Mouse (Mus musculus) liver, embryonic 15.5 days (tissue): ENCODE measurements around the gene Siae. TPM values are rescaled to one million over a fixed set of nuclear protein-coding genes. Genes with fewer than 3 reads are reported as not detected.
A peak's percentile ranks its signal among the peaks of the same experiment; 100 is the strongest.

Experiments
- ATAC-seq: fragments of 200-750 bp; cut with Nextera tagmentation; 2 replicates; pipeline ENCODE4 v1.8.0; 2017; ENCODE audit warnings: moderate number of reproducible peaks, mild to moderate bottlenecking, moderate library complexity; ENCODE audit not compliant: insufficient read depth
- H3K27ac ChIP-seq: fragments of 300-500 bp; sonication (generic); replicated peaks from 2 replicates; pipeline ENCODE4 v1.5.1; 2015; ENCODE audit warnings: mild to moderate bottlenecking, inconsistent platforms
- H3K27me3 ChIP-seq: fragments of 300-500 bp; sonication (generic); 2 replicates; pipeline ENCODE4 v1.6.1; 2015; ENCODE audit warnings: mild to moderate bottlenecking, inconsistent platforms
- H3K36me3 ChIP-seq: fragments of 300-500 bp; sonication (generic); replicated peaks from 2 replicates; pipeline ENCODE4 v1.6.1; 2015; ENCODE audit warnings: moderate library complexity, mild to moderate bottlenecking, inconsistent platforms
- H3K4me1 ChIP-seq: fragments of 300-500 bp; sonication (generic); replicated peaks from 2 replicates; pipeline ENCODE4 v1.6.1; 2015; ENCODE audit warnings: inconsistent platforms
- H3K4me2 ChIP-seq: fragments of 300-500 bp; sonication (generic); 2 replicates; pipeline ENCODE4 v1.6.1; 2015; ENCODE audit warnings: moderate library complexity, mild to moderate bottlenecking, inconsistent platforms
- H3K4me3 ChIP-seq: fragments of 300-500 bp; sonication (generic); replicated peaks from 2 replicates; pipeline ENCODE4 v1.5.1; 2015; ENCODE audit warnings: mild to moderate bottlenecking, inconsistent platforms
- H3K9ac ChIP-seq: fragments of 300-500 bp; sonication (generic); 2 replicates; pipeline ENCODE4 v1.6.1; 2015; ENCODE audit warnings: moderate library complexity, mild to moderate bottlenecking, inconsistent platforms
- H3K9me3 ChIP-seq: fragments of 300-500 bp; sonication (generic); replicated peaks from 2 replicates; pipeline ENCODE4 v1.6.1; 2016; ENCODE audit warnings: inconsistent platforms
- WGBS: fragments of 180-500 bp; shearing (Covaris S2); methylation state at CpG from one replicate; pipeline ENCODE4 v1.1.7; 2015; ENCODE audit warnings: mixed read lengths; ENCODE audit not compliant: insufficient replicate concordance; 5-methylcytosine and 5-hydroxymethylcytosine counted together
- polyA plus RNA-seq: library from polyadenylated mRNA; unstranded; fragments of >200 nt; fragmentation: Nextera tagmentation; extraction: Ambion mirVana; gene quantifications from 2 replicates; pipeline ENCODE4 v1.2.1, GENCODE M21; 2015

Gene Siae
- polyA plus RNA-seq, 1 experiment from 2014 or later, result 5.6 TPM

GRCm38 (mm10) chr9:37556366-37556765 is 868 bp downstream of the Siae start:
- Histone ChIP-seq H3K27ac (no peak overlapping the region), H3K4me2 (no peak overlapping the region), H3K4me3 (no peak overlapping the region), H3K4me1 (peaks cover 40% of the 10 kb centered on the region), H3K36me3 (no peaks in the 10 kb centered on the region), H3K9me3 (no peaks in the 10 kb centered on the region), H3K9ac (no peak overlapping the region), H3K27me3 (peaks cover 37% of the 10 kb centered on the region)
- ATAC-seq, result no peak
- WGBS, result 47% methylated on average over 3 of the region's 3 CpGs

- 78% methylated on average over 2 of the region's 2 CpGs for WGBS
- no peak for ATAC-seq
These were observed 5.1 kb downstream of the Siae start for GRCm38 (mm10) chr9:37560617-37561016.

GRCm38 (mm10) chr9:37563805-37564204 is 8.3 kb downstream of the Siae start:
- no peak overlapping the region for H3K4me3 ChIP-seq
- H3K27me3 ChIP-seq, result no peaks in the 10 kb centered on the region
- peak; percentile 32; the same call in 1 of the 2 replicates for ATAC-seq
- H3K27ac ChIP-seq, result no peak overlapping the region
- no peak overlapping the region for H3K4me2 ChIP-seq
- no peaks in the 10 kb centered on the region for H3K9me3 ChIP-seq
- H3K4me1 ChIP-seq, result peaks cover 36% of the 10 kb centered on the region
- no peak overlapping the region for H3K9ac ChIP-seq
- 12% methylated on average over 1 of the region's 1 CpGs for WGBS
- no peaks in the 10 kb centered on the region for H3K36me3 ChIP-seq

More at GRCm38 (mm10) chr9:37560617-37561016, 5.1 kb downstream of the Siae start:
- H3K36me3 ChIP-seq, result no peaks in the 10 kb centered on the region
- H3K27ac ChIP-seq, result no peak overlapping the region
- H3K4me3 ChIP-seq, result no peak overlapping the region
- H3K9ac ChIP-seq, result no peak overlapping the region
- H3K9me3 ChIP-seq, result no peaks in the 10 kb centered on the region
- peaks cover 14% of the 10 kb centered on the region for H3K4me1 ChIP-seq
- peaks cover 5% of the 10 kb centered on the region; the same call in 1 of the 2 replicates for H3K27me3 ChIP-seq
- no peak overlapping the region for H3K4me2 ChIP-seq

- ATAC-seq, result 0 out of 2 replicates have a peak, but pooled peaks have one; percentile 23
- no peaks in the 10 kb centered on the region for H3K9me3 ChIP-seq
- no peak overlapping the region for H3K4me3 ChIP-seq
- WGBS, result 34% methylated on average over 2 of the region's 2 CpGs
- no peak overlapping the region for H3K27ac ChIP-seq
- no peaks in the 10 kb centered on the region for H3K27me3 ChIP-seq
- no peak overlapping the region; the same call in 1 of the 2 replicates for H3K4me2 ChIP-seq
- peaks cover 55% of the 10 kb centered on the region for H3K4me1 ChIP-seq
- no peaks in the 10 kb centered on the region for H3K36me3 ChIP-seq
- H3K9ac ChIP-seq, result no peak overlapping the region
These were observed 11.5 kb downstream of the Siae start for GRCm38 (mm10) chr9:37567019-37567418.

GRCm38 (mm10) chr9:37567454-37567853 is 12.0 kb downstream of the Siae start:
- H3K4me3 ChIP-seq, result no peak overlapping the region
- ATAC-seq, result peak; percentile 60
- H3K9ac ChIP-seq, result no peak overlapping the region
- H3K27me3 ChIP-seq, result no peaks in the 10 kb centered on the region
- peaks cover 58% of the 10 kb centered on the region for H3K4me1 ChIP-seq
- 16% methylated on average over 5 of the region's 5 CpGs for WGBS
- no peak overlapping the region for H3K27ac ChIP-seq
- H3K36me3 ChIP-seq, result no peaks in the 10 kb centered on the region
- peak overlapping the region; percentile 51 for H3K4me2 ChIP-seq
- no peaks in the 10 kb centered on the region for H3K9me3 ChIP-seq

GRCm38 (mm10) chr9:37567892-37568604 is 12.6 kb downstream of the Siae start:
- H3K27me3 ChIP-seq, result no peaks in the 10 kb centered on the region
- H3K27ac ChIP-seq, result peak overlapping the region; percentile 15; the same call in 1 of the 2 replicates
- no peak overlapping the region for H3K4me3 ChIP-seq
- no peaks in the 10 kb centered on the region for H3K9me3 ChIP-seq
- WGBS, result 7% methylated on average over 15 of the region's 15 CpGs
- no peak; the same call in 1 of the 2 replicates for ATAC-seq
- H3K4me2 ChIP-seq, result peak overlapping the region; percentile 51
- no peaks in the 10 kb centered on the region for H3K36me3 ChIP-seq
- H3K4me1 ChIP-seq, result peaks cover 61% of the 10 kb centered on the region
- no peak overlapping the region; the same call in 1 of the 2 replicates for H3K9ac ChIP-seq

GRCm38 (mm10) chr9:37568605-37569214 is 13.2 kb downstream of the Siae start:
- no peak overlapping the region for H3K27ac ChIP-seq
- H3K27me3 ChIP-seq, result no peaks in the 10 kb centered on the region
- no peak overlapping the region for H3K9ac ChIP-seq
- H3K36me3 ChIP-seq, result no peaks in the 10 kb centered on the region
- ATAC-seq, result no peak
- 31% methylated on average over 4 of the region's 4 CpGs for WGBS
- no peak overlapping the region for H3K4me3 ChIP-seq
- peak overlapping the region; percentile 51 for H3K4me2 ChIP-seq
- no peaks in the 10 kb centered on the region for H3K9me3 ChIP-seq
- H3K4me1 ChIP-seq, result peaks cover 58% of the 10 kb centered on the region

- no peaks in the 10 kb centered on the region for H3K36me3 ChIP-seq
These were observed 13.8 kb downstream of the Siae start for GRCm38 (mm10) chr9:37569231-37569835.

GRCm38 (mm10) chr9:37572204-37572876 is 16.8 kb downstream of the Siae start:
- whole genome bisulfite sequencing, result 6% methylated on average over 3 of the region's 3 CpGs
- ATAC-seq, result 0 out of 2 replicates have a peak, but pooled peaks have one; percentile 23
- no peaks in the 10 kb centered on the region for H3K36me3 ChIP-seq
- no peak overlapping the region for H3K9ac ChIP-seq
- H3K4me1 ChIP-seq, result peaks cover 40% of the 10 kb centered on the region
- no peaks in the 10 kb centered on the region for H3K9me3 ChIP-seq
- H3K4me2 ChIP-seq, result no peak overlapping the region
- no peaks in the 10 kb centered on the region for H3K27me3 ChIP-seq
- H3K27ac ChIP-seq, result no peak overlapping the region
- no peak overlapping the region for H3K4me3 ChIP-seq

More at GRCm38 (mm10) chr9:37569231-37569835, 13.8 kb downstream of the Siae start:
- Histone ChIP-seq H3K4me2 (no peak overlapping the region), H3K9ac (no peak overlapping the region), H3K27me3 (no peaks in the 10 kb centered on the region), H3K27ac (no peak overlapping the region), H3K4me1 (peaks cover 52% of the 10 kb centered on the region), H3K4me3 (no peak overlapping the region), H3K9me3 (no peaks in the 10 kb centered on the region)
- peak; percentile 48 for ATAC-seq
- WGBS, result 41% methylated on average over 2 of the region's 2 CpGs

GRCm38 (mm10) chr9:37576436-37576930 is 21.0 kb downstream of the Siae start:
- Histone ChIP-seq H3K36me3 (no peaks in the 10 kb centered on the region), H3K9me3 (no peaks in the 10 kb centered on the region), H3K27ac (no peak overlapping the region), H3K4me2 (peak overlapping the region; percentile 1; the same call in 1 of the 2 replicates), H3K4me3 (no peak overlapping the region), H3K4me1 (peaks cover 7% of the 10 kb centered on the region), H3K27me3 (no peaks in the 10 kb centered on the region), H3K9ac (no peak overlapping the region)
- 19% methylated on average over 14 of the region's 14 CpGs for WGBS
- ATAC-seq, result no peak
